Mouse (Mus musculus) forelimb bud, embryonic 11.5 days (tissue): Measurements from ENCODE around the gene Atxn7l3.

Experiments
- DNase-seq: peaks from one replicate; pipeline ENCODE4 v3.0.0-alpha.2; 2012; ENCODE audit warnings: low read depth, low spot score

Atxn7l3 gene

GRCm38 (mm10) chr11:102318576-102319409 lies 22.4 kb upstream of the Atxn7l3 start:
- DNase-seq: no peak

GRCm38 (mm10) chr11:102317901-102318575 lies 21.6 kb upstream of the Atxn7l3 start:
- peak; percentile 62 for DNase-seq

- DNase-seq: peak; percentile 58
Measured at GRCm38 (mm10) chr11:102317298-102317900, 21.0 kb upstream of the Atxn7l3 start.

GRCm38 (mm10) chr11:102316572-102317297 lies 20.3 kb upstream of the Atxn7l3 start:
- peak; percentile 76 for DNase-seq

- DNase-seq: no peak
Measured at GRCm38 (mm10) chr11:102315690-102316571, 19.5 kb upstream of the Atxn7l3 start.

- no peak for DNase-seq
Measured at GRCm38 (mm10) chr11:102314321-102314720, 17.9 kb upstream of the Atxn7l3 start.

- no peak for DNase-seq
Measured at GRCm38 (mm10) chr11:102312586-102312985, 16.2 kb upstream of the Atxn7l3 start.

GRCm38 (mm10) chr11:102311966-102312365 lies 15.5 kb upstream of the Atxn7l3 start:
- DNase-seq: no peak

- DNase-seq: no peak
Measured at GRCm38 (mm10) chr11:102310768-102311695, 14.6 kb upstream of the Atxn7l3 start.

- DNase-seq: no peak
Measured at GRCm38 (mm10) chr11:102309821-102310617, 13.6 kb upstream of the Atxn7l3 start.

GRCm38 (mm10) chr11:102308979-102309378 lies 12.5 kb upstream of the Atxn7l3 start:
- DNase-seq: peak; percentile 97

GRCm38 (mm10) chr11:102308104-102308503 lies 11.7 kb upstream of the Atxn7l3 start:
- no peak for DNase-seq

- no peak for DNase-seq
Measured at GRCm38 (mm10) chr11:102305359-102305758, 8.9 kb upstream of the Atxn7l3 start.

- DNase-seq: no peak
Measured at GRCm38 (mm10) chr11:102304141-102304540, 7.7 kb upstream of the Atxn7l3 start.

- DNase-seq: peak; percentile 74
Measured at GRCm38 (mm10) chr11:102299839-102300238, 3.4 kb upstream of the Atxn7l3 start.

- DNase-seq: no peak
Measured at GRCm38 (mm10) chr11:102297577-102298556, 1.4 kb upstream of the Atxn7l3 start.

GRCm38 (mm10) chr11:102295598-102296471 lies 596 bp downstream of the Atxn7l3 start:
- DNase-seq: peak; percentile 36
